Mouse (Mus musculus): ENCODE results near the gene Ttll5.

Ttll5 gene

GRCm38 (mm10) chr12:86017360-86017759 is 192.9 kb downstream of the Ttll5 start:
- no peak for DNase-seq

- DNase-seq = no peak
Measured at GRCm38 (mm10) chr12:86021583-86021982, 197.1 kb downstream of the Ttll5 start.

GRCm38 (mm10) chr12:86022282-86022984 is 198.0 kb downstream of the Ttll5 start:
- DNase-seq = no peak

- peak; percentile 59 to 62 for DNase-seq
Measured at GRCm38 (mm10) chr12:86023081-86023871, 198.8 kb downstream of the Ttll5 start.

GRCm38 (mm10) chr12:86024426-86024825 is 200.0 kb downstream of the Ttll5 start:
- peak; percentile 64 to 72 for DNase-seq

- peak; percentile 83 to 86 for DNase-seq
Measured at GRCm38 (mm10) chr12:86025480-86025879, 201.0 kb downstream of the Ttll5 start.

- peak; percentile 74 to 80 for DNase-seq
Measured at GRCm38 (mm10) chr12:86027000-86027399, 202.5 kb downstream of the Ttll5 start.

- DNase-seq = no peak
Measured at GRCm38 (mm10) chr12:86027747-86028146, 203.3 kb downstream of the Ttll5 start.

GRCm38 (mm10) chr12:86030932-86031331 is 206.5 kb downstream of the Ttll5 start:
- no peak for DNase-seq

GRCm38 (mm10) chr12:86035586-86035985 is 211.1 kb downstream of the Ttll5 start:
- no peak for DNase-seq

GRCm38 (mm10) chr12:86036368-86037166 is 212.1 kb downstream of the Ttll5 start:
- DNase-seq = peak; percentile 52 to 70

GRCm38 (mm10) chr12:86037235-86037921 is 212.9 kb downstream of the Ttll5 start:
- DNase-seq = no peak

- no peak for DNase-seq
Measured at GRCm38 (mm10) chr12:86039078-86039477, 214.6 kb downstream of the Ttll5 start.

- no peak for DNase-seq
Measured at GRCm38 (mm10) chr12:86039751-86040150, 215.3 kb downstream of the Ttll5 start.

- no peak for DNase-seq
Measured at GRCm38 (mm10) chr12:86046141-86046540, 221.7 kb downstream of the Ttll5 start.

GRCm38 (mm10) chr12:86046776-86047175 is 222.3 kb downstream of the Ttll5 start:
- no peak for DNase-seq

GRCm38 (mm10) chr12:86047376-86047775 is 222.9 kb downstream of the Ttll5 start:
- no peak for DNase-seq

- no peak for DNase-seq
Measured at GRCm38 (mm10) chr12:86049813-86050212, 225.4 kb downstream of the Ttll5 start.

GRCm38 (mm10) chr12:86051477-86051876 is 227.0 kb downstream of the Ttll5 start:
- DNase-seq = no peak

- peak; percentile 40 to 55 for DNase-seq
Measured at GRCm38 (mm10) chr12:86055306-86055705, 230.8 kb downstream of the Ttll5 start.

- peak; percentile 30 to 31 for DNase-seq
Measured at GRCm38 (mm10) chr12:86056976-86057375, 232.5 kb downstream of the Ttll5 start.

- peak; percentile 73 to 74 for DNase-seq
Measured at GRCm38 (mm10) chr12:86057516-86057915, 233.1 kb downstream of the Ttll5 start.

GRCm38 (mm10) chr12:86059341-86059740 is 234.9 kb downstream of the Ttll5 start:
- peak; percentile 41 to 43 for DNase-seq

Data from cerebellum, postnatal 10 days (tissue).